Mouse (Mus musculus) cerebellum, adult 9-11 months (tissue): Measurements from ENCODE around the gene Wscd2.
A peak's percentile ranks its signal among the peaks of the same experiment; 100 is the strongest.

Source experiments
- DNase-seq: peaks from one replicate; pipeline ENCODE4 v3.0.0; 2022

The Wscd2 gene

GRCm38 (mm10) chr5:113539858-113540257, 49.7 kb downstream of the Wscd2 start:
- DNase-seq: no peak

DNA sequence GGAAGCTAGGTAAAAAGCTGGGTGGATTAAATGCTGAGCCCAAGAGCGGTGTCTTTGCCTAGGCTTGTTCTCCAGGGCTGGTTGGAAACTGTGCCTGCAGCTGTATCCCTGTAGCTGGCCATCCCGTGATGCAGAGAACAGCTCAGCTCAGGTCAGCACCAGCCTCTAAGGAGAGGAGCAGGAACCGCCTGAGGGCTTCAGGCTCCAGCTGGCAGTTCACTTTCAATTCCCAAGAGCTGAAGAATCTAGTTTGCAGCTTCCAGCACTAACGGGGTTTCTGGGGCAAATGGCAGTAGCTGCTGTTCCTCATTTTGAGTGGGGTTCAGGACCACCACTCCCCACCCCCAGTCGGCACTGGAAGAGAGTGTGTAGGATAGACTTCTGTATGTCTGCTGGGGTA, 51.1 kb downstream of the Wscd2 start:
- DNase-seq: no peak

DNA sequence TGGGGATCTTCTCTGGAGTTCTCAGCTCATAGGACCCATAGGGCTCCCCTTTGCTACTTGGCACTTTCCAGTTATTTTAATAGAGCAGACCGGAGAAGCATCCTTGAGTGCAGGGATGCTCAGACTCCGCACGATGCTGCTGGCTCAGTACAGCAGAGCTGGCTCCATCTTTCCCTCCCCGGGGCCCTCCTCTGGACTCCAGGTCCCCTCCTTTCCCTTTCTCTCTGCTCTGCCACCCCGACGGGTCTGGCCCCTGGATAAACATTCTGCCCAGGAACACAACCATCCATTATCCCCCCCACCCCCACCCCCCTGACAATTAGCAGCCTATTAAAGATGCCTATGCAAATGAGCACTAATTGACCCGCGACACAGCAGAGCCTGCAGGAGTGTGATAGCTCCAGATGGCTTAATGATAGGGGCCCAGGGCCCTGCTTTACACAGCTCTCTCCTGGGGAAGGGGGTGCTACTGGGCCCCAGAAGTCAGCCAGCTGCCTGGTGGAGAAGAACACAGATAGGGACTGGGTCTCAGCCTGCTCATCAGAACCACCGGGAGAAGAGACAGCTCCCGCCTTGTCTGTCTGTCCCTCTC, 52.8 kb downstream of the Wscd2 start:
- no peak for DNase-seq

- DNase-seq: peak; percentile 80
Measured at GRCm38 (mm10) chr5:113547949-113548700, 58.0 kb downstream of the Wscd2 start.

- DNase-seq: peak; percentile 83
Measured at GRCm38 (mm10) chr5:113550249-113550648, 60.1 kb downstream of the Wscd2 start.

DNA sequence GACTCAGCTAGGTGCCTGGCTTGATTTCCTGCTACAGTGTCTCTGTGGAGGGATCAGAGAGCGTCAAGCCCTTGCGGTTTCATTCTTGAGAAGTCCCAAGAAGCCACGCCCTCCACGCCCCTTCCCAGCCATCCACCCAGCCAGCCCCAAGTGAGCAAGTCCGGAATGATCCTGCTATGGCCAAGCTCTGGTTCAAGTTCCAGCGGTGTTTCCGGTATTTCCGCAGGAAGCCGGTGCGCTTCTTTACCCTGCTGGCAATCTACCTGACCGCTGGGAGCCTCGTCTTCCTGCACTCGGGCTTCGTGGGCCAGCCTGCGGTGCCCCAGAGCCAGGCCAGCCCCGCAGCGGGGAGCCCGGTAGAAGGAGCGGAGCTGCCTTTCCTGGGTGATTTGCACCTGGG, 60.6 kb downstream of the Wscd2 start:
- no peak for DNase-seq

GRCm38 (mm10) chr5:113553402-113553897, 63.3 kb downstream of the Wscd2 start:
- no peak for DNase-seq

- DNase-seq: no peak
Measured at GRCm38 (mm10) chr5:113554095-113554494, 64.0 kb downstream of the Wscd2 start.

GRCm38 (mm10) chr5:113554571-113554970, 64.4 kb downstream of the Wscd2 start:
- peak; percentile 80 for DNase-seq

DNA sequence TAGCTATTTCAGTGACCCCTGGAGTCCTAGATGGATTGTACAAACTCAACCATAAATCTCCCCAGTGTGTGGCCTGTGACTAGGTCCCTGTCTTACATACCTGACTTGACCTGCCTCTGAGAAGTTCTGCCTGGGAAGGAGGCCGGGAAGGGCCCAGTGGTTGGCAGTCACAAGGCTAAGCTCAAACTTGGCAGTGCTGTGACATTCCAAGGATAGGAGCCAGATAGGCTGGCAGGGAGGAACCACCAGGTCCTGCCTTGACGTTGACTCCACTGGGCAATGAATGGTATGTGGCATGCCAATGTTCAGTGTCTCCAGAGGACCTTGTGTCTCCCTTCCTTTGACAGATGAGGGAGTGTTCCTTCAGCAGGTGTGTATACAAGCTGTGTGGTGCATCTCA, 65.6 kb downstream of the Wscd2 start:
- DNase-seq: peak; percentile 84

DNA sequence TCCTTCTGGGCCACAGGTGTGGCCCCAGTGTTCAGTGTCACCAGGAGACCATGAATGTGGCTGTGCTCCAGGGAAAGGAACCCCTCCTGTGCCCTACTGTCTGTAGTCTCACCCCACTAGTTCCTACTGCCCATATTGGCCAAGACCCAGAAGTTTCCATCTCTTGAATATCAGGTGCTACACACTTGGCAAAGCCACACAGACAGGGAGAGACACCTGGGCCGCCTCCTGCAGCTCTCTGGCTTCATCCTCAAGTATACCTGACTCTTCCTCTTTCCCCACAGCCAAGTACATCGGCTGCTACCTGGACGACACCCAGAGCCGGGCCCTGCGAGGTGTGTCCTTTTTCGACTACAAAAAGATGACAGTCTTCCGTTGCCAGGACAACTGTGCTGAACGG, 67.9 kb downstream of the Wscd2 start:
- peak; percentile 82 for DNase-seq

DNA sequence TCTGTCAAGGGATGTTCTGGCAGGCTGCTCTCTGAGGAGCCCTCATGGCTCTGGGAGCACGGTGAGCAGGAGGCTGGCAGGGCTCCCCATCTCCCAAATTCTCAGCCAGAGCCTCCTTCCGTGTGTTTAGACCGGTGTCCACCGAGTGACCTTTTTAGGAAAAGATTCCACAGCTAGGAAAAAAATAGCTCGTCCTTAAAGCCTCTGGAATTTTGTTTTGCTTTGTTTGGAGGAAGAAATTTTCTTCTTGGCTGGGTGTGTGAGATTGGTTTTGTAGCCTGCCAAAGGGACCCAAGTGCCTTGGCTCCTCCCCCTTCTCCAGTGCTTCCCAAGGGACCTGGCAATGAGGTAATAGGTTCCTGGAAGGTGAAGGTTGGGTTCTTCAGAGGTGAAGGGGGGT, 69.5 kb downstream of the Wscd2 start:
- DNase-seq: no peak

DNA sequence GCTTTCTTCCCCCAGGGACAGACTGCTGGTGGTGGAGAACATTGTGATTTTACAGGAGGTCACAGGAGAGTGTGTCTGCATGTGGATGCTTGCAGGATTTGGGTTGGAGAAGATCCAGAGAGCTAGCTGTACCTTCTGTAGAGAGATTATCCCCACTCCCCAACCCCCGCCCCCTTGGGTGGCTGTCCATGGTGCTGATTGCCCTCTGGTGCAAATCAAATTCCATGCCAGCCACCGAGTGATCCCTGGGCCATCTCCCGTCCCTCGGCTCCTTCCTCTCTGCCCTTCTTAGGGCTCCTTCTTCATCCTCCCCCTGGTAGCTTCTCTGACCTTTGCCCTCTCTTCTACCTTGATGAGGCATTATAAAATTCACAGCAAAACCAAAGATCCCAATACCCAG, 74.3 kb downstream of the Wscd2 start:
- no peak for DNase-seq

GRCm38 (mm10) chr5:113565101-113565854, 75.1 kb downstream of the Wscd2 start:
- DNase-seq: peak; percentile 86

- no peak for DNase-seq
Measured at GRCm38 (mm10) chr5:113565858-113566257, 75.7 kb downstream of the Wscd2 start.

- no peak for DNase-seq
Measured at GRCm38 (mm10) chr5:113570056-113570717, 80.1 kb downstream of the Wscd2 start.

DNA sequence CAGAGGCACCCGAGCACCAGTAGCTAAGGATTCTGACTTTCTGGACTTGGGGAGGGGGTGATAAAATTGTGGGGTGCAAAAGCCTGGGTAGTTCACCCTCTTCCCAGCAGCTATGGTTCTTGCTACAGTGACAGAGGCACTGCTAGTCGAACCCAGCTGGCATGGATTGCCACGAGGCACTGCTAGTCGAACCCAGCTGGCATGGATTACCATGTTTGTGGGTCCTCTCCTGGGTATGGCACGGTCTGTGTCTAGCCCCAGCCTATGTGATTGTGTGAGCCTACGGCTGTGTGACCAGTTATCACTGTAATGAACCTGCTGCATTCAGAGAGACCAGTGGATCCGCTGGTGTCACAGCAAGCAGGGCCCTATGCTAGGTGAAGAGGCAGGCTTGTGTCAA, 87.4 kb downstream of the Wscd2 start:
- DNase-seq: peak; percentile 64

DNA sequence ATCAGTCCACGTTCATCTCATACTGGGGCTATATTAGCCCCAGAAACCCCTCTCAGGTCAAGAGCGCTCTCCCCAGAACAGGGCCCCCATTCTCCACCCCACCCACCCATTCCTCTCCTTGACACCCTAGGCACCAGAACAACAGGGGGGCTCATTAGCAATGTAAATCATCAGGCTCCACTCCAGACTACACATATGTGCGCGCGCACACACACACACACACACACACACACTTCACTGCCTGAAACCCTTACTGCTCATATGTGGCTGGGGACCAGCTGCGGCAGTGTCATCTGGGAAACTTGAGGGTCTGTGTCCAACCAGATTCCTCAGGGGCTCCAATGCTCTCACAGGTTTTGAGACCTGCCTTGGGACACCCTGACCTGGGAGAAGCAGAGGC, 88.3 kb downstream of the Wscd2 start:
- DNase-seq: no peak

- DNase-seq: no peak
Measured at GRCm38 (mm10) chr5:113579128-113579527, 89.0 kb downstream of the Wscd2 start.

DNA sequence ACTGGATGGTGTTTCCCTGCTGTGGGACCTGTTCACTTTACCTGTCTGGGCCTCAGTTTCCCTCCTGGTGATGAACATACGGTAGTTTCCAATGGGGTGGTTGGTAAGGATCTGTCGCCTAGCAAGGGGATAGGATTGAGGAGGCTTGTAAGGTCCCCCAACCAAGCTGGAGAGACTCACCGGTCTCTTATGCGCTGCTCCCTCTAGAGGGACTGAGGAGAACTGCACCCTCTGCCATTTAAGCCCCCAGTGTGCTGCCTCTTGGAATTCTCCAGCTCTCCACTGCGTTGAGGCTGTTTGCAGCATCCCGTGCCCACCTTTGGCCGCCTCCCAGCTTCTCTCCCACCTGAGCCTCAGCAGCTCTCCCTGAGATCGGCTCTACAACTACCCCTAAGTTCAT, 90.1 kb downstream of the Wscd2 start:
- DNase-seq: no peak

DNA sequence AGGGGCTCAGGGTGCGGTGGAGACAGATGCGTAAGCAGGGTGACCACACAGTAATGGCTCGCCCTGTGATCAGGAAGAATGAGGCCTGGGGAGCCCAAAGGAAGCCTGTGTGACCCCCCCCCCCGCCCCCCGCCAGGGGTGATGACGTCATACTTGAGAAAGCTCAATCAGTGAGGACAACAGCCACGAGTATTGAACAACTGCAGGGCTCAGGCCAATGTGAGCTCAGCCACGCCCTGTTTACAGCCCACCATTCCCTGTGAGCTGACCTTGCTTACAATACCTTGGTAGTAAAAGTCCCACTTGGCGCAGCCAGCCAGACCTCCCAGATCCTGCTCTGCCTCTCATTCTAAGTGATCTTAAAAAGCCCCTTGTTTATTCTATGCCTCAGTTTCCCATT, 90.7 kb downstream of the Wscd2 start:
- DNase-seq: no peak

- no peak for DNase-seq
Measured at GRCm38 (mm10) chr5:113583424-113584162, 93.5 kb downstream of the Wscd2 start.

DNA sequence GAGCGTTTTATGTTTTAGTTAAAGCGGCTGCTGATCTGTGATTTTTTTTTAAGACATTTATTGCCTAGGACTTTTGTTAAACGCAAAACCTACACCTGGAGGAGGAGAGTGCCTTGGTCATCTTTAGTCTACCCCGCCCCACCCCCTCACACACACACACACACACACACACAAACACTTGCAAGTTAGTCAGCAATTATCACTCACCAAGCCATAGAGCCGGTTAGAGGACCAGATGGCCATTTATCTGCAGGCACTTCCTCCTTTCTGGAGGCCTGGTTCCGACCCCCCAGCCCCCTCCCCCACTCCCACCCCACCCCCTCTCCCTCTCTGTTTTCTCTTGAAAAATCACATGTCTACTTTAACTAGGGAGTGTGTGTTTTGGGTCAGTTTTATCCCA, 94.3 kb downstream of the Wscd2 start:
- no peak for DNase-seq
